Mouse (Mus musculus) heart, embryonic 12.5 days (tissue): ENCODE data around the gene Dcdc2a. TPM values are rescaled to one million over a fixed set of nuclear protein-coding genes. Genes with fewer than 3 reads are reported as not detected.

Source experiments
- ATAC-seq: fragments of 200-750 bp; cut with Nextera tagmentation; 2 replicates; pipeline ENCODE4 v1.8.0; 2017; ENCODE audit warnings: moderate TSS enrichment, moderate library complexity; ENCODE audit not compliant: insufficient number of reproducible peaks, low FRiP score
- H3K27ac ChIP-seq: fragments of 300-500 bp; sonication (generic); 2 replicates; pipeline ENCODE4 v1.5.1; 2016; ENCODE audit warnings: mild to moderate bottlenecking, moderate library complexity; ENCODE audit not compliant: poor library complexity, severe bottlenecking
- H3K27me3 ChIP-seq: fragments of 300-500 bp; sonication (generic); replicated peaks from 2 replicates; pipeline ENCODE4 v1.6.1; 2016; ENCODE audit warnings: mild to moderate bottlenecking, moderate library complexity
- H3K36me3 ChIP-seq: fragments of 300-500 bp; sonication (generic); 2 replicates; pipeline ENCODE4 v1.6.1; 2016; ENCODE audit warnings: mild to moderate bottlenecking, moderate library complexity
- H3K4me1 ChIP-seq: fragments of 300-500 bp; sonication (generic); replicated peaks from 2 replicates; pipeline ENCODE4 v1.6.1; 2016; ENCODE audit warnings: mild to moderate bottlenecking
- H3K4me2 ChIP-seq: fragments of 300-500 bp; sonication (generic); 2 replicates; pipeline ENCODE4 v1.6.1; 2016; ENCODE audit warnings: mild to moderate bottlenecking, moderate library complexity
- H3K4me3 ChIP-seq: fragments of 300-500 bp; sonication (generic); 2 replicates; pipeline ENCODE4 v1.5.1; 2016; ENCODE audit warnings: mild to moderate bottlenecking
- H3K9ac ChIP-seq: fragments of 300-500 bp; sonication (generic); 2 replicates; pipeline ENCODE4 v1.6.1; 2016; ENCODE audit warnings: mild to moderate bottlenecking, moderate library complexity
- H3K9me3 ChIP-seq: fragments of 300-500 bp; sonication (generic); replicated peaks from 2 replicates; pipeline ENCODE4 v1.6.1; 2016; ENCODE audit warnings: mild to moderate bottlenecking, moderate library complexity
- WGBS: fragments of 180-500 bp; shearing (Covaris S2); methylation state at CpG from one replicate; pipeline ENCODE4 v1.1.7; 2016; 5-methylcytosine and 5-hydroxymethylcytosine counted together
- polyA plus RNA-seq: library from polyadenylated mRNA; unstranded; fragments of >200 nt; fragmentation: Nextera tagmentation; extraction: Ambion mirVana; gene quantifications from 2 replicates; pipeline ENCODE4 v1.2.1, GENCODE M21; 2016

Gene Dcdc2a
- polyA plus RNA-seq, 1 experiment from 2014 or later: 1.4 TPM

- H3K36me3 ChIP-seq: no peaks in the 10 kb centered on the region
- no peaks in the 10 kb centered on the region for H3K9me3 ChIP-seq
- H3K27ac ChIP-seq: no peak overlapping the region
- 64% methylated on average over 4 of the region's 4 CpGs for WGBS
- H3K9ac ChIP-seq: no peak overlapping the region
- no peak for ATAC-seq
- H3K4me1 ChIP-seq: no peaks in the 10 kb centered on the region
- H3K27me3 ChIP-seq: no peaks in the 10 kb centered on the region
- H3K4me3 ChIP-seq: no peak overlapping the region
- H3K4me2 ChIP-seq: no peak overlapping the region
Observed at GRCm38 (mm10) chr13:25094381-25094780, 38.6 kb downstream of the Dcdc2a start.

DNA sequence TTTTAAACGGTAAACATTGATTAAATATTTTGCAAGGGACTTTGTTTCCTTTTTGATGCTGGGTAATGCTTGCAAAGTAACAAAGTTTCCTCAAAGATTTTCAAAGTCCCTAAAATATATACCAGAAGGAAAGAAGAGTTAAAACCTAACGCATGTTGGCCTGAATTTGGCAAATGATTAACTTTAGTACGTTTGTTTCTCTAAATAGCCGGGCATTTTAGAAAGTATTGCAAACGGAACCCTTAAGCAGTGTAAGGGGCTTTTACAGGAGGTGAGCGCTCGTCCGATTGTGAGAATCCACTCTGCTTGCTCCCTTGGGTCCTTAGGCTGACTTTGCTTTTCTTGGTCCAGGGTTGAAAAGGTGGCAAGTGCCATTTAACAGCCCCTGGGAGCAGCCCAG, 41.5 kb downstream of the Dcdc2a start:
- Histone ChIP-seq H3K27ac (no peak overlapping the region), H3K4me2 (no peak overlapping the region), H3K9me3 (no peaks in the 10 kb centered on the region), H3K4me1 (no peaks in the 10 kb centered on the region), H3K9ac (no peak overlapping the region), H3K36me3 (no peaks in the 10 kb centered on the region), H3K27me3 (no peaks in the 10 kb centered on the region), H3K4me3 (no peak overlapping the region)
- WGBS: 84% methylated on average over 8 of the region's 8 CpGs
- no peak for ATAC-seq

DNA sequence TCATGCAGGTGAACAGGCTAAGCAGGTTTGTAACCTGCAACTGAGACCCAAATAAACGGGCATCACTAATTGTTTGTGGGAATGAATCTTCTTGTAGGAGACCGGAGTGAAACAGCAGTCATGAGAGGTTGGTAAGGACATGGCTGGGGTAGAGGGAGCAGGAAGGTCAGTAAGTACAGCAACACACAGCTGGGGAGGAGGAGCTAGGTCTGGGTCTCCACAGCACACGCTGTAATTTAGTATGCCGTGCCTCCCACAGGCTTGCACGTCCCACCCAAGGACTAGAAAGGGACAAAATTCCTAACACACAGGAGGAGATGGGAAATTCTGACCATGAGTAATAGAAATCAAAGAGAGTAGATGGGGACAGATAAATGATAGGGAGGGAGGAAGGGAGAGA, 42.8 kb downstream of the Dcdc2a start:
- Histone ChIP-seq H3K4me3 (no peak overlapping the region), H3K27ac (no peak overlapping the region), H3K27me3 (no peaks in the 10 kb centered on the region), H3K4me1 (no peaks in the 10 kb centered on the region), H3K9ac (no peak overlapping the region), H3K36me3 (no peaks in the 10 kb centered on the region), H3K9me3 (no peaks in the 10 kb centered on the region), H3K4me2 (no peak overlapping the region)
- no peak for ATAC-seq
- 58% methylated on average over 5 of the region's 5 CpGs for WGBS

- Histone ChIP-seq H3K4me3 (no peak overlapping the region), H3K36me3 (no peaks in the 10 kb centered on the region), H3K27ac (no peak overlapping the region), H3K9ac (no peak overlapping the region), H3K4me2 (no peak overlapping the region), H3K9me3 (no peaks in the 10 kb centered on the region), H3K4me1 (no peaks in the 10 kb centered on the region), H3K27me3 (no peaks in the 10 kb centered on the region)
- 67% methylated on average over 3 of the region's 3 CpGs for WGBS
- ATAC-seq: no peak
Observed at GRCm38 (mm10) chr13:25099508-25099907, 43.7 kb downstream of the Dcdc2a start.

DNA sequence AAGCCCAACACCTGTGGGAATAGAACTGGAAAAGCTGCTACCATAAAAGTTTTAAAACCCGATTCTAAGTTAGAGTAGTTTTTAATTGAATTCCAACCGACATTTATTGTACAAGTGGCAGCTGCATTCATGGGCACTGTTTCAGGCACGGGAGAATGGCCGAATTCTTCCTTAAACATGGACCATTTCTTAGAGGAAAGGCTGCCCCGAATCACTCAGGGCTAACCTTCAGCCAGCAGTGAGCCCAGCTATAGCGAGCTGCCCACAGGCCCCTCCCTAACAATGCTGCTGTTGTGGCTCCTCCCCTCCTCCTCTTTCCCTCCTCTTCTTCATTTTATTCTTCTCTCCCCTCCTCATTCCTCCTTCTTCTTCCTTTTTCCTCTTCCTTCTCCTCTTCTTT, 44.8 kb downstream of the Dcdc2a start:
- H3K9ac ChIP-seq: no peak overlapping the region
- WGBS: 76% methylated on average over 6 of the region's 6 CpGs
- no peaks in the 10 kb centered on the region for H3K36me3 ChIP-seq
- no peak overlapping the region for H3K4me2 ChIP-seq
- no peak overlapping the region for H3K4me3 ChIP-seq
- no peak for ATAC-seq
- H3K4me1 ChIP-seq: peaks cover under 1% of the 10 kb centered on the region; the same call in 1 of the 2 replicates
- H3K27ac ChIP-seq: no peak overlapping the region
- H3K9me3 ChIP-seq: no peaks in the 10 kb centered on the region
- no peaks in the 10 kb centered on the region for H3K27me3 ChIP-seq

- ATAC-seq: no peak
- no peak overlapping the region for H3K4me3 ChIP-seq
- no peaks in the 10 kb centered on the region for H3K36me3 ChIP-seq
- H3K4me2 ChIP-seq: no peak overlapping the region
- peaks cover 13% of the 10 kb centered on the region for H3K4me1 ChIP-seq
- H3K9ac ChIP-seq: no peak overlapping the region
- no peak overlapping the region for H3K27ac ChIP-seq
- H3K27me3 ChIP-seq: no peaks in the 10 kb centered on the region
- no peaks in the 10 kb centered on the region for H3K9me3 ChIP-seq
Observed at GRCm38 (mm10) chr13:25105671-25106070, 49.9 kb downstream of the Dcdc2a start.

- Histone ChIP-seq H3K9ac (no peak overlapping the region), H3K4me3 (no peak overlapping the region), H3K27ac (no peak overlapping the region), H3K9me3 (no peaks in the 10 kb centered on the region), H3K4me1 (peaks cover 16% of the 10 kb centered on the region), H3K36me3 (no peaks in the 10 kb centered on the region), H3K27me3 (no peaks in the 10 kb centered on the region), H3K4me2 (no peak overlapping the region)
- 55% methylated on average over 5 of the region's 5 CpGs for WGBS
- no peak for ATAC-seq
Observed at GRCm38 (mm10) chr13:25106740-25107139, 50.9 kb downstream of the Dcdc2a start.

GRCm38 (mm10) chr13:25108353-25108752, 52.5 kb downstream of the Dcdc2a start:
- Histone ChIP-seq H3K4me2 (no peak overlapping the region), H3K4me3 (no peak overlapping the region), H3K27ac (no peak overlapping the region), H3K36me3 (no peaks in the 10 kb centered on the region), H3K4me1 (peaks cover 16% of the 10 kb centered on the region), H3K9me3 (no peaks in the 10 kb centered on the region), H3K9ac (no peak overlapping the region), H3K27me3 (no peaks in the 10 kb centered on the region)
- ATAC-seq: no peak
- 52% methylated on average over 3 of the region's 3 CpGs for WGBS

DNA sequence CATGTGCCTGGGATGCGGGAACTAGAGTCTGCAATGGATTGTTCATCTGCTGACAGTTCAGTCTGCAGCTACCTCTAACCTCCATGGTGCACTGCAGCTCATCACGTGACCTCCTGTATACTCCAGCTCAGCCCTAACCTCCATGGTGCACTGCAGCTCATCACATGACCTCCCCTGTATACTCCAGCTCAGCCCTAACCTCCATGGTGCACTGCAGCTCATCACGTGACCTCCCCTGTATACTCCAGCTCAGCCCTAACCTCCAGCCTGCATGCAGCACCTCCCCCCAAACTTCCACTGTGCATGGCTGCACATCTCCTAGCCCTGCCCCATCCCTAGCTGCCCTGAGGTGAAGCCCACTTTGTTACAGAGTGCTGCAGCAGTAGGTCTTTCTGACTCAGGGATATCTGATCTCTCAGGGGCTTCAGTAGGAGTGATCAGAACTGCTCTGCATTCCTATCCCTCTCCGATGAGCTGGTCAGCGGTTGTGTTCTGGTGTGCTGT, 54.8 kb downstream of the Dcdc2a start:
- no peaks in the 10 kb centered on the region for H3K27me3 ChIP-seq
- WGBS: 52% methylated on average over 5 of the region's 5 CpGs
- H3K4me1 ChIP-seq: peaks cover 14% of the 10 kb centered on the region
- H3K4me3 ChIP-seq: no peak overlapping the region
- ATAC-seq: no peak
- no peak overlapping the region for H3K4me2 ChIP-seq
- H3K9me3 ChIP-seq: no peaks in the 10 kb centered on the region
- no peaks in the 10 kb centered on the region for H3K36me3 ChIP-seq
- H3K27ac ChIP-seq: no peak overlapping the region
- H3K9ac ChIP-seq: no peak overlapping the region

GRCm38 (mm10) chr13:25115429-25115881, 59.7 kb downstream of the Dcdc2a start:
- ATAC-seq: peak; percentile 75; the same call in 1 of the 2 replicates
- 31% methylated on average over 12 of the region's 12 CpGs for WGBS
- Histone ChIP-seq H3K9me3 (no peaks in the 10 kb centered on the region), H3K27me3 (0 out of 2 replicates have a peak, but pooled peaks cover 7% of the 10 kb centered on the region), H3K36me3 (no peaks in the 10 kb centered on the region), H3K4me3 (peak overlapping the region; percentile 50), H3K27ac (no peak overlapping the region), H3K4me2 (peak overlapping the region; percentile 85), H3K4me1 (peaks cover 4% of the 10 kb centered on the region; the same call in 1 of the 2 replicates), H3K9ac (peak overlapping the region; percentile 77)

DNA sequence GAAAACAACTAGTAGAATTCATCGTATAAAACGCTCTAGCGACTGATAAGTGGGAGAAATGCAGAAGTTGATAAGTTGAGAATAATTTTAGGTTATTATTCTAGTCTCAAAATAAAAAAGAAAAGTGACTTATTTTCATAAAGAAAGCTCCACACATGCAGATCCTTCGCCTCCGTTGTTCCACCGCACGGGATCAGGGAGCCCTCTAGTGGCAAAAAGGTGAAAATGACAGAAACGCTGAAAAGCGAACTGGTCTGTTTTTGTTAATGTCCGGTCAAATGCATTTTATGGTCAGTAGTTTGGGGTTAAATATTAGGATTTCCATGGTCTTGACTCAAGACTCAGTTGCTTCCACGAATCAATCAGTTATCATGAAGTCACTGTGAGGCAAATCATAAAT, 60.2 kb downstream of the Dcdc2a start:
- H3K9ac ChIP-seq: peak overlapping the region; percentile 77
- H3K27ac ChIP-seq: no peak overlapping the region
- peak overlapping the region; percentile 50 for H3K4me3 ChIP-seq
- peak overlapping the region; percentile 85 for H3K4me2 ChIP-seq
- no peaks in the 10 kb centered on the region for H3K36me3 ChIP-seq
- 0 out of 2 replicates have a peak, but pooled peaks cover 7% of the 10 kb centered on the region for H3K27me3 ChIP-seq
- whole genome bisulfite sequencing: 4% methylated on average over 11 of the region's 11 CpGs
- no peaks in the 10 kb centered on the region; the same call in 1 of the 2 replicates for H3K4me1 ChIP-seq
- H3K9me3 ChIP-seq: no peaks in the 10 kb centered on the region
- ATAC-seq: no peak

DNA sequence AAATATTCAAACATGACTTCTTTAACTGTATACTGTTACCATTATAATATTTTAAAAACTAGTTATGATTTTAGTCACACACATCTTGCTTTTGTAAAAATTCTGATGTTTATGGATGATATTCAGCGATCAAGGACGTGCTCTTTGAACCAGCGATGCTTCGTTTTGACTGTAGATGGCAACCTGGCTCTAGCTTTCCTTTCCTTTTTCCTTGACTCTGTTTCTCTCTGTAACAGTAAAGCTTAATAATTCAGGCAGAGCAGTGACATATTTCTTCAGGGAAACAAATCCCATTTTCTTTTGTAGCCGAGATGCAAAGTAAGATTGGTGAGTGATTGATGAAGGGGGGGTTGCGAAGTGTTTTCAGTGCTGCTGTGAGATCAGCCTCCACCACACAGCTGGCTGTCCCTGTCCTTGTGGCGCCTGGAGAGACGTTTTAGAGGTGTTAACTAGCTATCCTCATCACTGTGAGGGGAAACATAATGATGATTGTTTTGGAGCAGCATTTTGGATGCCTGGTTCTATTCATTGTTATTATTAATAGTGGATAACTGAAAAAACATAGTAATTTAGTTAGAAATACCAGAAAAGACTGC, 67.0 kb downstream of the Dcdc2a start:
- H3K4me1 ChIP-seq: no peaks in the 10 kb centered on the region

More for the DNA sequence above, 67.0 kb downstream of the Dcdc2a start:
- no peaks in the 10 kb centered on the region for H3K27me3 ChIP-seq
- no peak for ATAC-seq
- no peak overlapping the region for H3K27ac ChIP-seq
- no peaks in the 10 kb centered on the region for H3K9me3 ChIP-seq
- H3K36me3 ChIP-seq: no peaks in the 10 kb centered on the region
- WGBS: 67% methylated on average over 8 of the region's 8 CpGs
- no peak overlapping the region for H3K4me2 ChIP-seq
- no peak overlapping the region for H3K4me3 ChIP-seq
- no peak overlapping the region for H3K9ac ChIP-seq
